Mouse (Mus musculus) stomach, postnatal 0 days (tissue): Measurements from ENCODE around the gene Vps26c. TPM values are rescaled to one million over a fixed set of nuclear protein-coding genes. Genes with fewer than 3 reads are reported as not detected.

ENCODE experiments used
- ATAC-seq: fragments of 200-750 bp; cut with Nextera tagmentation; 2 replicates; pipeline ENCODE4 v1.8.0; 2017; ENCODE audit not compliant: low FRiP score, low TSS enrichment
- DNase-seq: peaks from one replicate; pipeline ENCODE4 v3.0.0-alpha.2; 2016; ENCODE audit warnings: low spot score
- H3K27ac ChIP-seq: fragments of 300-500 bp; sonication (generic); replicated peaks from 2 replicates; pipeline ENCODE4 v1.5.1; 2014; ENCODE audit warnings: mild to moderate bottlenecking, control low read depth
- H3K27me3 ChIP-seq: fragments of 300-500 bp; sonication (generic); 2 replicates; pipeline ENCODE4 v1.6.1; 2014; ENCODE audit warnings: low read length; ENCODE audit not compliant: control insufficient read depth, insufficient read depth
- H3K36me3 ChIP-seq: fragments of 300-500 bp; sonication (generic); 2 replicates; pipeline ENCODE4 v1.6.1; 2014; ENCODE audit warnings: low read length, mixed read lengths; ENCODE audit not compliant: control insufficient read depth, insufficient read depth
- H3K4me1 ChIP-seq: fragments of 300-500 bp; sonication (generic); replicated peaks from 2 replicates; pipeline ENCODE4 v1.6.1; 2014; ENCODE audit warnings: antibody characterized with exemption; ENCODE audit not compliant: control insufficient read depth, insufficient read depth
- H3K4me2 ChIP-seq: fragments of 300-500 bp; sonication (generic); replicated peaks from 2 replicates; pipeline ENCODE4 v1.6.1; 2014; ENCODE audit warnings: low read depth, mild to moderate bottlenecking, control low read depth, moderate library complexity
- H3K4me3 ChIP-seq: fragments of 300-500 bp; sonication (generic); 2 replicates; pipeline ENCODE4 v1.5.1; 2014; ENCODE audit warnings: low read depth, low read length, control low read depth
- H3K9ac ChIP-seq: fragments of 300-500 bp; sonication (generic); 2 replicates; pipeline ENCODE4 v1.6.1; 2014; ENCODE audit warnings: mild to moderate bottlenecking, low read length, control low read depth, mixed read lengths
- H3K9me3 ChIP-seq: fragments of 300-500 bp; sonication (generic); 2 replicates; pipeline ENCODE4 v1.6.1; 2016; ENCODE audit warnings: low read length; ENCODE audit not compliant: control insufficient read depth
- CTCF ChIP-seq: IDR thresholded peaks from 2 replicates; pipeline ENCODE4 v1.5.1; 2016; ENCODE audit warnings: antibody characterized with exemption, low read depth, mild to moderate bottlenecking, moderate library complexity
- EP300 ChIP-seq: optimal IDR thresholded peaks from 2 replicates; pipeline ENCODE3; 2016; ENCODE audit warnings: antibody characterized with exemption
- WGBS: fragments of 180-500 bp; shearing (Covaris S2); extraction: QIAGEN DNeasy Blood & Tissue Kit; methylation state at CpG from one replicate; pipeline ENCODE4 v1.1.7; 2014; 5-methylcytosine and 5-hydroxymethylcytosine counted together
- polyA plus RNA-seq: library from polyadenylated mRNA; unstranded; fragments of >200 nt; fragmentation: Nextera tagmentation; extraction: Ambion mirVana; gene quantifications from 2 replicates; pipeline ENCODE4 v1.2.1, GENCODE M21; 2015

The Vps26c gene
- polyA plus RNA-seq, 1 experiment from 2014 or later: 28.5 TPM

- Histone ChIP-seq H3K27ac (no peak overlapping the region), H3K36me3 (no peaks in the 10 kb centered on the region), H3K9me3 (no peaks in the 10 kb centered on the region), H3K4me3 (no peak overlapping the region), H3K4me2 (no peak overlapping the region), H3K9ac (no peak overlapping the region), H3K27me3 (no peaks in the 10 kb centered on the region), H3K4me1 (peaks cover 3% of the 10 kb centered on the region; the same call in 1 of the 2 replicates)
- no peak for ATAC-seq
- DNase-seq: no peak
- TF ChIP-seq CTCF (no peak), EP300 (no peak)
- 94% methylated on average over 9 of the region's 9 CpGs for WGBS
Observed at GRCm38 (mm10) chr16:94540140-94540539, 13.5 kb upstream of the Vps26c start.

GRCm38 (mm10) chr16:94537159-94537527 lies 10.5 kb upstream of the Vps26c start:
- H3K4me2 ChIP-seq: no peak overlapping the region
- no peaks in the 10 kb centered on the region for H3K36me3 ChIP-seq
- peak; percentile 90 for ATAC-seq
- TF ChIP-seq CTCF (no peak), EP300 (no peak)
- no peak overlapping the region for H3K9ac ChIP-seq
- H3K4me3 ChIP-seq: no peak overlapping the region
- peak; percentile 60 for DNase-seq
- WGBS: 30% methylated on average over 9 of the region's 9 CpGs
- peaks cover 3% of the 10 kb centered on the region; the same call in 1 of the 2 replicates for H3K4me1 ChIP-seq
- no peaks in the 10 kb centered on the region for H3K27me3 ChIP-seq
- H3K27ac ChIP-seq: peak overlapping the region; percentile 65
- no peaks in the 10 kb centered on the region for H3K9me3 ChIP-seq

- peak; percentile 47; the same call in 1 of the 2 replicates for ATAC-seq
- TF ChIP-seq EP300 (no peak), CTCF (no peak)
- WGBS: 63% methylated on average over 7 of the region's 7 CpGs
- Histone ChIP-seq H3K27me3 (no peaks in the 10 kb centered on the region), H3K9ac (no peak overlapping the region), H3K4me2 (no peak overlapping the region), H3K36me3 (no peaks in the 10 kb centered on the region), H3K9me3 (no peaks in the 10 kb centered on the region), H3K27ac (peak overlapping the region; percentile 53), H3K4me1 (peaks cover 3% of the 10 kb centered on the region; the same call in 1 of the 2 replicates), H3K4me3 (no peak overlapping the region)
- DNase-seq: no peak
Observed at GRCm38 (mm10) chr16:94536417-94537158, 10.0 kb upstream of the Vps26c start.

DNA sequence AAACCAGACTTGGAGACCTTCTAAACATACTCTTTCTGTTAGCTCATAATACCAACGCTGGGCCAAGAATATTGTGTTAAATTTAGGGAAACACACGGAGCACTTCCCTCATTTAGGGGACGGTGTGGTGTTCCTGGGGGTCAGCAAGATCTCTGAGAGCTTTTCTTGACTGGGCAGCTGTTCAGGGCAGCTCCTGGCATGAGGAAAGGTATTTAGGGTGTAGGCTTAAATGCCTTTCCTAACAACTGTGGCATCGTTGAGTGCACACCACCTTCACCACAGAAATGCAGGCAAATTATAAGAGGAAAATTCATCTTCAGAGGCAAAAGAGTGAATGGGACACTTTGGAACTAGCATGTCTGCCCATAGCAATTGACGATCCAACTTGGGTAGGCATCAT lies 9.1 kb upstream of the Vps26c start:
- Histone ChIP-seq H3K4me2 (no peak overlapping the region), H3K9me3 (no peaks in the 10 kb centered on the region), H3K27me3 (no peaks in the 10 kb centered on the region), H3K36me3 (no peaks in the 10 kb centered on the region), H3K9ac (no peak overlapping the region), H3K27ac (no peak overlapping the region), H3K4me3 (no peak overlapping the region), H3K4me1 (peaks cover 3% of the 10 kb centered on the region; the same call in 1 of the 2 replicates)
- WGBS: 81% methylated on average over 5 of the region's 5 CpGs
- no peak for DNase-seq
- ATAC-seq: no peak
- TF ChIP-seq CTCF: no peak
- no peak for TF ChIP-seq EP300

- Histone ChIP-seq H3K4me1 (peaks cover 3% of the 10 kb centered on the region; the same call in 1 of the 2 replicates), H3K4me3 (no peak overlapping the region), H3K9me3 (no peaks in the 10 kb centered on the region), H3K4me2 (no peak overlapping the region), H3K27me3 (no peaks in the 10 kb centered on the region), H3K9ac (no peak overlapping the region), H3K36me3 (no peaks in the 10 kb centered on the region), H3K27ac (no peak overlapping the region)
- DNase-seq: no peak
- no peak for ATAC-seq
- 45% methylated on average over 6 of the region's 6 CpGs for WGBS
- TF ChIP-seq CTCF (no peak), EP300 (no peak)
Observed at GRCm38 (mm10) chr16:94533679-94534078, 7.0 kb upstream of the Vps26c start.

DNA sequence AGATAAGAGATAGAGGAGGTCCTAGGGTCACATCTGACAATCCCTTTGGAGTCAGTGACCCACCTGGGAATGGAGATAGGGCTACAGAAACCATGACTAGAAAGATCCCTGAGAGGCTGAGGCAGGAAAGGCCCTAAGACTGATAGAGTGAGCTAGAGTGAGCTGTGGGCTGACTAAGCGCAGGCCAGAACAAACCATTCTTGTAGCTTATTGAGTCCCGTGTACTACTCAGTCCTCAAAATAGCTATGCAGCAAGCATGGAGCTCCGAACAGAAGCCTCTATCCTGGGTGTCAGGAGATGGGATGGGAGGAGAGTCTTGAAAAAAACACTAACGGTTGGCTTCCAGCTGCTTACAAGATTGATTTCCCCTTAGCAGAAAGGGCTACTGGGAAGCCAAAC lies 4.6 kb upstream of the Vps26c start:
- DNase-seq: no peak
- H3K4me1 ChIP-seq: no peaks in the 10 kb centered on the region; the same call in 1 of the 2 replicates
- WGBS: 80% methylated on average over 4 of the region's 4 CpGs
- no peaks in the 10 kb centered on the region for H3K9me3 ChIP-seq
- H3K27ac ChIP-seq: no peak overlapping the region
- no peaks in the 10 kb centered on the region for H3K27me3 ChIP-seq
- H3K4me2 ChIP-seq: no peak overlapping the region
- H3K36me3 ChIP-seq: no peaks in the 10 kb centered on the region
- no peak for ATAC-seq
- no peak overlapping the region for H3K9ac ChIP-seq
- TF ChIP-seq CTCF (no peak), EP300 (no peak)
- no peak overlapping the region for H3K4me3 ChIP-seq
